Mouse (Mus musculus) right cerebral cortex, adult 2 months (tissue): ENCODE data around the gene Mapkapk5.
A peak's percentile ranks its signal among the peaks of the same experiment; 100 is the strongest.
"Not testable (repeated sequence)": the region's sequence is repeated elsewhere in the genome, so short reads cannot be mapped to it uniquely, and the experiment has no call there.

Experiments
- DNase-seq, 2 experiments: peaks; one replicate each; pipeline ENCODE4 v3.0.0; 2021 to 2022; ENCODE audit warnings: low spot score in 2 of 2

Gene Mapkapk5

DNA sequence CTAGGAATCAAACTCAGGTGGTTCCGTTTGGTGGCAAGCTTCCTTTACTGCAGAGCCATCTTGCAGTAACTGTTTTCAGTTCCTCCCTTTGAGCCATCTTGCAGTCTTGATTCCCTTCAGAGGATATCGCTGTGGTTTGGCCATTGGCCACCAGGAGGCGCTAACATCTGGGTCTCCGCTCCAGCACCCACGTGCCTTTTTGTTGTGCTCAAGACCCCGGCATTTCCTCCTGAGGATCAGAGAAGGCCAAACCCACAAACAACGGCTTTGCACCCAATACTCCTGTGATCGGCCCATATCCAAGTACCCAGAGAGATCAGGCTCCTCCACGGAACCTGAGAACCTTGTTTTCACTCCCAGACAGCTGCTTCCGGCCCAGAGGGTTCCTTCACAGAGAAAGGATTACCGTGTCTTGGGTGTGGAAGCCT lies 18.8 kb upstream of the Mapkapk5 start:
- peak; percentile 84 to 86 for DNase-seq

DNA sequence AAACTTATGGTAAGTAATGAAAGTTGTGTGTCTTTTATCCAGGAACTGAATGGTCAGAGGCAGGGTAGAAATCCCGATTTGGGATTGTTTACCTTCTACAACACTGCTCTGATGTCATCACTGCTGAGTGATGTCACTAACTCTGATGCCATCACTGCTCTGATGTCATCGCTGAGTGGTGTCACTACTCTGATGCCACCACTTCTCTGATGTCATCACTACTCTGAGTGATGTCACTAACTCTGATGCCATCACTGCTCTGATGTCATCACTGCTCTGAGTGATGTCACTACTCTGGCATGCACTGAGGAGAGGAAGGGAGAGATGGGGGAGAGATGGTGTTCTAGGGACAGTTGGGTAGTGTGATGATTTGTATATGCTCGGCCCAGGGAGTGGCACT lies 16.7 kb upstream of the Mapkapk5 start:
- no peak for DNase-seq

GRCm38 (mm10) chr5:121549196-121549595 lies 3.5 kb upstream of the Mapkapk5 start:
- DNase-seq: no peak

DNA sequence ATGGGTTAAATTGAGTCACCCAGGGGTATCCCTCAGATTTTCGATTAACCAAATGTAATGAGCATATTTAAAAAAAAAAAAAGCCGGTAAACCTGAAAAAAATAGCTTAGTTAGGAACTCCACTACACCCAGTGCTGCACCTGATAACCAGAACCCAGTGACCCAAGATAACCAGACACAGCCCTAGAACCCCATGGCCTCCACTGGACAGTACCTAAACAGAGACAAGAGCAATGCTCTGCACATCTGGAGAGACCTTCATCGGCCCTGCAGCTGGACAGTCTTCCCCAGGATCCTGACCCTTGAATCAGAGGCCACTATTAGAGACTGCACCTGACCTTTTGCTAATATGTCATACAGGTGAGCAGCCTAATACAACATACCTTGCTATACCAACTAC lies 1.4 kb upstream of the Mapkapk5 start:
- DNase-seq: no peak

- DNase-seq: peak; percentile 39 to 41
Observed at GRCm38 (mm10) chr5:121546530-121546895, 808 bp upstream of the Mapkapk5 start.

DNA sequence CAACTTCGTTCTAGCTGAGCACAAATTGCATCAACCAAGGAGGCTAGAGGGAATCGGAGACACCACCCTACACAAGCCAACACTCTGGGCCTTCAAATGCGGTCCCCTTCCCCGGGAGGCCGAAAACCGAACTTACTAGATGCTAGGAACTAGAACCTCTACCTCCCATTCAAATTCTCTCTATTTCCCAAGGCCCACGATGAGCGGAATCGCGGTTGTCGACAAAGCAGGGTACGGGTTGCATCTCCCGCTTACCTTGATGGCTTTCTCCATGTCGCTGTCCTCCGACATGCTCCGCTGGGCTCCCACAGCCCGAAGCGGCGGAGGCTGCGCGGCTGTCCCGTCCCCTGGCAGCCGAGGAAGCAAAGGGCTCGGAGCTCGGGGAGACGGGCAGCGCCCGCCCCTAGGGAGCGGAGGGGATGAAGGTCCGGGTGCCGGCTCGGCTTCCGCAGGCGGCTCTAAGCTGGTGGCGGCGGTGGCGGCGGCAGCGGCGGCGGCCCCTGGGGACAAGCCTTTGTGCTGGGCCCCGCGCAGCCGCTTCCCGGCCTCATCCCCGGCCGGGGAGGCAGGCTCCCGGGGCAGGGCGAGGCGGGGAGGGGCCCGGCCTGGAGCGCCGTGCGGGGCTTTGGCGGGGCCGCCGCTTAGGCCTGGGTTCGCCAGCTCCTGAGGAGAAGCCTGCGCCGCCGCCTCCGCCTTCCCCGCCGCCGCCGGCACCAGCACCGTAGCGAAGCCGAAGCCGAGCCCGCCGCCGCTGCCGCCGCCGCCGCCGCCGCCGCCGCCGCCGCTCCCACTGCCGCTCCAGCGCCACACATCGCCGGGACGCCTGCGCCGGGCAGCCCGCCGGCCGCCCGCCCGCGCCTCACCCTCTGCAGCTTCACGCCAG lies 554 bp downstream of the Mapkapk5 start, which contains the start of the genes Adam1a and Gm42878:
TSS of gene Adam1a (minus strand) at position 573 of the 883 bp plus-strand sequence.
TSS of gene Gm42878 (minus strand) at position 573 of the 883 bp plus-strand sequence.
- DNase-seq: no peak

GRCm38 (mm10) chr5:121543370-121543769 lies 2.3 kb downstream of the Mapkapk5 start:
- DNase-seq: no peak

DNA sequence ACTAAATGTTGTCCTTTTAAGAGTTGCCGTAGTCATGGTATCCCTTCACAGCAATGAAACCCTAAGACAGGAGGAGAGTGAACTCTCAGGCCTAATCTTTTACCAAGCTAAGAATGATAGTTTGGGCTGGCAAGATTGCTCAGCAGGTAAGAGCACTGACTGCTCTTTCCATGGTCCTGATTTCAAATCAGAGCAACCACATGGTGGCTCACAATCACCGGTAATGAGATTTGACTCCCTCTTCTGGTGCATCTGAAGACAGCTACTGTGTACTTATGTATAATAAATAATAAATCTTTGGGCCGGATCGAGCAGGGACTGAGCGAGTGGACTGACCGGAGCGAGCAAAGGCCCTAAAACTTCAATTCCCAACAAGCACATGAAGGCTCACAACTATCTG lies 4.5 kb downstream of the Mapkapk5 start:
- no peak for DNase-seq

DNA sequence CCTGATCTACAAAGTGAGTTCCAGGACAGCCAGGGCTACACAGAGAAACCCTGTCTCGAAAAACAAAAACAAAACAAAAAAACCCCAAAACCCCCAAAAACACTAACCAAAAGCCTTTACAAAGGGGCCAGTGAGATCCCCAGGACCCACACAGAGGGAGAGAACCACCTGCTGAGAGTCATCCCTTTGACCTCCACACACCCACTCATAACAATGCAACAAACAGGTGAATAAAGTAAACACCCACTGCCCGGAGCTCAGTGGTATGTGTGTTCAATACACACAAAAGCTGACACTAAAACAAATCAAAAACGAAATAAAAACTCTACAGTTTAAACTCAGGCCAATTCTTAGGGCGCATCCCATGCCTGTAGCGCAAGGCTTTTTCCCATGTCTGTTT lies 5.6 kb downstream of the Mapkapk5 start:
- DNase-seq: no peak

GRCm38 (mm10) chr5:121537588-121537987 lies 8.1 kb downstream of the Mapkapk5 start:
- DNase-seq: no peak

GRCm38 (mm10) chr5:121536921-121537555 lies 8.7 kb downstream of the Mapkapk5 start:
- DNase-seq: no peak

GRCm38 (mm10) chr5:121535116-121535515 lies 10.6 kb downstream of the Mapkapk5 start:
- DNase-seq: no peak

DNA sequence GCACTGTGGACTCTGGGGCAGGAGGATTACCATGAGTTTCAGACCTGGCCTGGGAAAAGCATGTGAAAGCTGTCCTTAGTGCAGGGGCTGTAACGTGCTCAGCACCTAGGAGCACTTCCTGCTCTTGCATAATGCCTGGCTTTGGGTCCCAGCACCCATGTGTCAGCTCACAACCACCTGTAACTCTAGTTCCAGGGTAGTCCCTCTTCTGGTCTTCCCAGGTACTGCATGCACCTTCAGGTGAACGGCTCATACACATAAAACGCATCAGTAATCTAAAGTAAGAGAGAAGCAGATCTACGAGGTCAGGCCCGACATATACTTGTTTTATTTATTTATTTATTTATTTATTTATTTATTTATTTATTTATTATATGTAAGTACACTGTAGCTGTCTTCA lies 11.2 kb downstream of the Mapkapk5 start:
- no peak for DNase-seq

GRCm38 (mm10) chr5:121526961-121527360 lies 18.7 kb downstream of the Mapkapk5 start:
- DNase-seq: no peak

DNA sequence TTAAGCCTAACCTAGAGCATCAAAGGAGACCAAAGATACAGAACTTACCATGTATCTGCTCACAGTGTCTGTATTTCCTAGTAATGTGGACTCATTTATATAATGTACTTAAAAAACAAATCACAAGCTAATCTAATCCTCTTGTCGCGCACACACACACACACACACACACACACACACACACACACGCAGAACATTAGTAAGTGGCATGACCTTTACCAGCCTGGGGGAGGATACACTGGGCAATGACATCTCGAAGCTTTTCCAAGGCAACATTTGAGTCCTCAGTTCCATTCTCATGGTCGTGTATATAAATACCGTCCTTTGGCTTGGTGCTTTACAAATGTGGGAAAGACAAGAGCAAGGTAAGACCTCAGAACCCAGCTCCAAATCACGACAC lies 19.2 kb downstream of the Mapkapk5 start:
- DNase-seq: no peak

- DNase-seq: no peak
Observed at GRCm38 (mm10) chr5:121525774-121526450, 19.8 kb downstream of the Mapkapk5 start.

- not testable (repeated sequence) for DNase-seq
Observed at GRCm38 (mm10) chr5:121519758-121520157, 25.9 kb downstream of the Mapkapk5 start.

GRCm38 (mm10) chr5:121518983-121519382 lies 26.7 kb downstream of the Mapkapk5 start:
- no peak for DNase-seq

- DNase-seq: no peak
Observed at GRCm38 (mm10) chr5:121510009-121510408, 35.7 kb downstream of the Mapkapk5 start.

- DNase-seq: no peak
Observed at GRCm38 (mm10) chr5:121506846-121507245, 38.9 kb downstream of the Mapkapk5 start.

DNA sequence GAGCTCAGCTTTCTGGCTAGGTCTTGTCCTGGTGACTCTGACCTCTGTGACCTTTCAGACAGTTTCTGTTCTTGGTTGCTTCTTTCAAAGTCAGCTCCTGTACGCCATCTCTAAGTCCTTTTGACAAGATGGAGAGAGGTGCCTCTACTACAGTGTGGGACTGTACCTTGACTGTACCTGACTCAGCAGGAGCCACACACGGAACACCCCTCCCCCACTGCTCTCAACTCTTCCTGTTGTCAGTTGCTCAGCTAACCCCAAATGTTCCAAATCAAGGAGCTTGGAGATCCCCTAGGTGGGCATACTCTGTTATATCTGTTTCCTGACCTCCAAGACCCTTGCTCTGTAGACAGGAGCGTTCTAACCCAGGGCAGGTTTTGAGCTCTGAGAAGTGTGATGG lies 42.5 kb downstream of the Mapkapk5 start, which contains the start of gene Adam1b:
TSS of gene Adam1b (minus strand) at position 205 of the 400 bp plus-strand sequence.
- DNase-seq: no peak

DNA sequence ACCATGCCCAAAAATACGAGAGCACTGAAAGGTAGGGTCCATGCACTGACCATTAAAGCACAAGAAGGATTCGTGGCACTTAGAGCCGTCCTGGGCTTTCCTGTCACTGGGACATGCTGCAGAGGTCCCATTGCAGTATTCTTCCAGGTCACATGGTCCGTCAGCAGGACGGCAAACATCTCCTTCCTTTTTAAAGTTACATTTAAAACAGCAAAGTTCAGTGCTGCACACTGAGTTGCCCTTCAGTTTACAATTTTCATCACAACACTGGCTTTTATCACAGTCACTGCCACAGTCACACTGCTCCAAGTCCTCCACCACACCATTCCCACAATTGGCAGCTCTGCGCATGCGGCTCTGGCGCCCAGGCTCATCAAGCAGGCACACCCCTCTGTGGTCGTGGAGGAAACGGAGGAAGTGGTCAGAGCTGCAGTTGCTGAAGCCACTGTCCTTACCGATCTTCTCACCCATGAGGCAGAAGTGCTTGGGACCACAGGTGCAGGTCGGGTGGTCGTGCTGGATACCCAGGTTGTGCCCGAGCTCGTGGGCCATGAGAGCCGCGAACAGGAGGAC lies 44.2 kb downstream of the Mapkapk5 start:
- DNase-seq: not testable (repeated sequence)
